Mouse (Mus musculus) ES-Bruce4 (cell line): ENCODE data around the gene Clcn1.

Experiments used
- EP300 ChIP-seq: IDR thresholded peaks from 2 replicates; pipeline ENCODE4 v1.6.1; 2011; ENCODE audit warnings: low read depth, low read length; ENCODE audit not compliant: insufficient read depth
- POLR2A ChIP-seq: IDR thresholded peaks from one replicate; pipeline ENCODE4 v1.8.1; 2011; ENCODE audit warnings: low read length; ENCODE audit not compliant: insufficient read depth

- no peak for TF ChIP-seq EP300
- no peak for TF ChIP-seq POLR2A
Observed at GRCm38 (mm10) chr6:42309816-42310378, 23.4 kb downstream of the Clcn1 start.
